Mouse (Mus musculus) olfactory bulb, adult 2 months (tissue): ENCODE data around the gene Ing3. TPM values are rescaled to one million over a fixed set of nuclear protein-coding genes. Genes with fewer than 3 reads are reported as not detected.

Source experiments
- H3K27ac ChIP-seq: fragments of 200-500 bp; 2 replicates; pipeline ENCODE4 v1.5.1; 2012; ENCODE audit warnings: low read depth, low read length; ENCODE audit not compliant: insufficient read depth
- H3K4me1 ChIP-seq: fragments of 200-500 bp; 2 replicates; pipeline ENCODE4 v1.6.1; 2012; ENCODE audit warnings: low read length; ENCODE audit not compliant: control insufficient read depth, insufficient read depth
- H3K4me3 ChIP-seq: fragments of 200-500 bp; 2 replicates; pipeline ENCODE4 v1.5.1; 2012; ENCODE audit warnings: mild to moderate bottlenecking, low read depth, low read length, moderate library complexity; ENCODE audit not compliant: insufficient read depth
- CTCF ChIP-seq: fragments of 200-500 bp; IDR thresholded peaks from 2 replicates; pipeline ENCODE4 v1.5.1; 2012; ENCODE audit warnings: low read depth, mild to moderate bottlenecking, low read length, moderate library complexity; ENCODE audit not compliant: insufficient read depth
- POLR2A ChIP-seq: fragments of 200-500 bp; IDR thresholded peaks from 2 replicates; pipeline ENCODE4 v1.6.1; 2012; ENCODE audit warnings: mild to moderate bottlenecking, low read depth, low read length, moderate library complexity; ENCODE audit not compliant: insufficient read depth
- WGBS: fragments of 180-500 bp; shearing (Covaris S2); methylation state at CpG from one replicate; pipeline ENCODE4 v1.1.7; 2018; 5-methylcytosine and 5-hydroxymethylcytosine counted together
- polyA plus RNA-seq: library from polyadenylated mRNA; stranded (reverse); fragments of >200 nt; gene quantifications from 2 replicates; pipeline ENCODE4 v1.2.4, GENCODE M21; 2012; ENCODE audit warnings: low replicate concordance; ENCODE audit not compliant: missing spikeins, insufficient read depth, insufficient read length

Ing3 gene
- polyA plus RNA-seq, 1 experiment, result not detected

- 76% methylated on average over 9 of the region's 9 CpGs for WGBS
- Histone ChIP-seq H3K27ac (no peak overlapping the region), H3K4me1 (peaks cover 6% of the 10 kb centered on the region; the same call in 1 of the 2 replicates), H3K4me3 (no peak overlapping the region)
- no peak for TF ChIP-seq CTCF
- no peak for TF ChIP-seq POLR2A
Measured at GRCm38 (mm10) chr6:21990181-21991135, 41.1 kb downstream of the Ing3 start.

- TF ChIP-seq POLR2A, result no peak
- WGBS, result 82% methylated on average over 4 of the region's 4 CpGs
- no peak overlapping the region for H3K4me3 ChIP-seq
- peaks cover 3% of the 10 kb centered on the region; the same call in 1 of the 2 replicates for H3K4me1 ChIP-seq
- no peak overlapping the region for H3K27ac ChIP-seq
Measured at GRCm38 (mm10) chr6:21991151-21991550, 41.8 kb downstream of the Ing3 start.

- Histone ChIP-seq H3K27ac (no peak overlapping the region), H3K4me3 (no peak overlapping the region), H3K4me1 (no peaks in the 10 kb centered on the region)
- 79% methylated on average over 2 of the region's 2 CpGs for WGBS
- TF ChIP-seq POLR2A, result no peak
- no peak for TF ChIP-seq CTCF
Measured at GRCm38 (mm10) chr6:21993070-21993469, 43.7 kb downstream of the Ing3 start.

GRCm38 (mm10) chr6:21998131-21998530, 48.8 kb downstream of the Ing3 start:
- 74% methylated on average over 4 of the region's 4 CpGs for WGBS
- peaks cover 5% of the 10 kb centered on the region for H3K4me1 ChIP-seq
- H3K4me3 ChIP-seq, result no peak overlapping the region
- TF ChIP-seq POLR2A (no peak), CTCF (no peak)
- H3K27ac ChIP-seq, result no peak overlapping the region

GRCm38 (mm10) chr6:21999025-21999424, 49.7 kb downstream of the Ing3 start:
- Histone ChIP-seq H3K27ac (no peak overlapping the region), H3K4me1 (peaks cover 8% of the 10 kb centered on the region), H3K4me3 (no peak overlapping the region)
- WGBS, result 47% methylated on average over 11 of the region's 11 CpGs
- TF ChIP-seq CTCF (no peak), POLR2A (no peak)

- Histone ChIP-seq H3K4me1 (peaks cover 8% of the 10 kb centered on the region), H3K4me3 (no peak overlapping the region), H3K27ac (no peak overlapping the region)
- WGBS, result 59% methylated on average over 6 of the region's 6 CpGs
- TF ChIP-seq CTCF, result no peak
- no peak for TF ChIP-seq POLR2A
Measured at GRCm38 (mm10) chr6:22000086-22000485, 50.7 kb downstream of the Ing3 start.

GRCm38 (mm10) chr6:22000881-22001280, 51.5 kb downstream of the Ing3 start:
- TF ChIP-seq POLR2A (no peak), CTCF (no peak)
- peaks cover 8% of the 10 kb centered on the region for H3K4me1 ChIP-seq
- 88% methylated on average over 3 of the region's 3 CpGs for WGBS
- H3K27ac ChIP-seq, result no peak overlapping the region
- H3K4me3 ChIP-seq, result no peak overlapping the region

GRCm38 (mm10) chr6:22001284-22001916, 52.0 kb downstream of the Ing3 start:
- Histone ChIP-seq H3K27ac (no peak overlapping the region), H3K4me1 (peaks cover 8% of the 10 kb centered on the region), H3K4me3 (no peak overlapping the region)
- TF ChIP-seq POLR2A, result no peak
- TF ChIP-seq CTCF, result no peak
- WGBS, result 93% methylated on average over 5 of the region's 5 CpGs

GRCm38 (mm10) chr6:22002521-22003199, 53.3 kb downstream of the Ing3 start:
- Histone ChIP-seq H3K27ac (no peak overlapping the region; the same call in 1 of the 2 replicates), H3K4me1 (peaks cover 8% of the 10 kb centered on the region), H3K4me3 (no peak overlapping the region)
- TF ChIP-seq CTCF (no peak), POLR2A (no peak)
- 48% methylated on average over 17 of the region's 17 CpGs for WGBS
